Mouse (Mus musculus): ENCODE measurements around the gene Slc6a20b. TPM values are rescaled to one million over a fixed set of nuclear protein-coding genes. Genes with fewer than 3 reads are reported as not detected.

Gene Slc6a20b
- total RNA-seq, 1 experiment from 2014 or later: 1.0 TPM

GRCm38 (mm10) chr9:123620311-123621098 is 11.9 kb downstream of the Slc6a20b start:
- no peak for ATAC-seq (replicated peaks in 1 of 2; ENCODE audit: insufficient read depth in 1 of 2, low FRiP score in 2 of 2, low TSS enrichment in 1 of 2, low read depth in 1 of 2, poor library complexity in 2 of 2, severe bottlenecking in 2 of 2)

- ATAC-seq (replicated peaks in 1 of 2; ENCODE audit: insufficient read depth in 1 of 2, low FRiP score in 2 of 2, low TSS enrichment in 1 of 2, low read depth in 1 of 2, poor library complexity in 2 of 2, severe bottlenecking in 2 of 2): no peak
These were observed 30.8 kb downstream of the Slc6a20b start for GRCm38 (mm10) chr9:123601529-123601928.

GRCm38 (mm10) chr9:123597376-123597775 is 35.0 kb downstream of the Slc6a20b start:
- no peak for ATAC-seq (replicated peaks in 1 of 2; ENCODE audit: insufficient read depth in 1 of 2, low FRiP score in 2 of 2, low TSS enrichment in 1 of 2, low read depth in 1 of 2, poor library complexity in 2 of 2, severe bottlenecking in 2 of 2)

DNA sequence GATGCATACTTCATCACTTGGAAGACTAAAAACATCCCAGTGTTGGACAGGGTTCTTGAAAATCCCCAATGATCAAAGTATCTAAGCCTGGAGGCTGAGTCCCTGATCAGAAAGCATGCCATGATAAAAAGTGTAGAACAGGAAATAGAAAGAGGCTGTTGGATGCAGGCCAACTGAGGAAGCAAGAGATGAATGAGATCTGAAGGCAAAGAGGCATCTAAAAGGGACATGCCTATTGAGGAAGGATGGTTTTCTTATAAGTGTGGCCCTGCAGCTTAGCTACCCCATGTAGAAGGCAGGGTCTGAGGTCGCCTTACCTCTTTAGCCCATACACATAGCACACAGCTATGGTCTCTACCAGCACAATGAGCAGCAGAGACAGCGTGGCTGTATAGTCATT is 35.5 kb downstream of the Slc6a20b start:
- no peak for ATAC-seq (replicated peaks in 1 of 2; ENCODE audit: insufficient read depth in 1 of 2, low FRiP score in 2 of 2, low TSS enrichment in 1 of 2, low read depth in 1 of 2, poor library complexity in 2 of 2, severe bottlenecking in 2 of 2)

GRCm38 (mm10) chr9:123595194-123595593 is 37.2 kb downstream of the Slc6a20b start:
- no peak for ATAC-seq (replicated peaks in 1 of 2; ENCODE audit: insufficient read depth in 1 of 2, low FRiP score in 2 of 2, low TSS enrichment in 1 of 2, low read depth in 1 of 2, poor library complexity in 2 of 2, severe bottlenecking in 2 of 2)

DNA sequence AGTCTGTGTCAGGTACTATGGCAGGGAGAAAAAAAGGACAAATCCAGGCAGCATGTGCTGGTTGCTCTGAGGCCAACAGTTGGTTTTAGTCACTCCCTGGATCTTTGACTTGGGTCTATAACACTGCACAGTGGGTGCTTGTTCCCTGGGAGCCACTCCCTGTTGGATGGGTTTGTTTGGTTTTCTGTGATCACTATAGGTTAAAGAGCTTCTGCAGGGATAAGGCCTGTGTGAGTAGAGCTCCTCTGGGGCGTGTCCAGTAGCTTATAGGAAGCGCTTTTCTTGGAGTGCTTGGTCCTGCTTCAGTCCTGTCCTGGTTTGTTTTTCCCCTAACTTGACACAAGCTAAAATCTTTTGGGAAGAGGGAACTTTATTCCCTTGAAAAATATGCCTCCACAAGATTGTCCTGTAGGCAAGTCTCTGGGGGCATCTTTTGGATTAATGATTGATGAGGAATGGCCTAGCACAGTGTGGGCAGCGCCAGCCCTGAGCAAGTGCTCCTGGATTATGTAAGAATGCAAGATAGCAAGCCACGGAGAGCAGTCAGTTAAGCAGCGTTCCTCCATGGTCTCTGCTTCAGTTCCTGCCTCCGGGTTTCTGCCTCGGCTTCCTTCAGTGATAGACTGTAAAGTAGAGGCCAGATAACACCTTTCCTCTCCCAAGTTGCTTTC is 43.0 kb downstream of the Slc6a20b start:
- no peak for ATAC-seq (replicated peaks in 1 of 2; ENCODE audit: insufficient read depth in 1 of 2, low FRiP score in 2 of 2, low TSS enrichment in 1 of 2, low read depth in 1 of 2, poor library complexity in 2 of 2, severe bottlenecking in 2 of 2)

GRCm38 (mm10) chr9:123577360-123578192 is 54.8 kb downstream of the Slc6a20b start:
- no peak for ATAC-seq (replicated peaks in 1 of 2; ENCODE audit: insufficient read depth in 1 of 2, low FRiP score in 2 of 2, low TSS enrichment in 1 of 2, low read depth in 1 of 2, poor library complexity in 2 of 2, severe bottlenecking in 2 of 2)

DNA sequence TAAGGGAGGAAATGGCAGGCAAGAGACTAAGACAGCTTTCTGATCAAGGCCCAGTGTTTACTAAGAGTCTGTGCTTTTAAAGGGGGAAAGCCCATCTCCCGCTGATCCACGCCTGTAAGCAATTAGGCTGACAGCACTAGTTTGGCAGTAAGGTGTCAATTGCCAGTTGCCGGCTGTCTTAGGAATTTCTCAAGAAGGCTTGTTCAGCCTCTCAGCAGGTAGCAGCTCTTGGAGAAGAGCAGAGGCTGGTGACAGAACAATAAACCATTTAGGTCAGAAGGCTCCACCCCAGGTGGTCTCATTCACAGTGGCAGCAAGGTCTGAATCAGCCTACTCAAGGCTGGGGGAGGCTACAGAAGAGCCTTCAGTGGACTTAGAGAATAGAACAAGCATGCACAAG is 77.8 kb downstream of the Slc6a20b start:
- no peak for ATAC-seq (replicated peaks in 1 of 2; ENCODE audit: insufficient read depth in 1 of 2, low FRiP score in 2 of 2, low TSS enrichment in 1 of 2, low read depth in 1 of 2, poor library complexity in 2 of 2, severe bottlenecking in 2 of 2)

Other genes with a start within 250 kb of the Slc6a20b start
- gene Limd1, start 153.9 kb downstream of the Slc6a20b start, total RNA-seq (2017): 18.2 and 25.5 TPM in 2 replicates
- 52.7 and 58.9 TPM in 2 replicates for gene Sacm1l, start 102.8 kb downstream of the Slc6a20b start, total RNA-seq (2017)
- gene Ccr9, start 45.9 kb upstream of the Slc6a20b start, total RNA-seq (2017): 4.6 and 9.4 TPM in 2 replicates
- gene Slc6a20a, start 46.3 kb upstream of the Slc6a20b start, total RNA-seq (2017): 1.6 TPM in 1 of 2 replicates, not detected in the other
- 63.3 and 71.5 TPM in 2 replicates for gene Lztfl1, start 85.1 kb upstream of the Slc6a20b start, total RNA-seq (2017)
- 2.9 and 3.4 TPM in 2 replicates for gene Cxcr6, start 173.9 kb upstream of the Slc6a20b start, total RNA-seq (2017)
- 10.6 and 24.7 TPM in 2 replicates for gene Fyco1, start 219.3 kb upstream of the Slc6a20b start, total RNA-seq (2017)
- gene Xcr1, start 229.5 kb upstream of the Slc6a20b start, total RNA-seq (2017): 0.25 and 0.38 TPM in 2 replicates

Data from hematopoietic stem cell, adult 5-6 weeks (primary cell).